Mouse (Mus musculus) adipose tissue, adult 10 weeks (tissue): ENCODE measurements around the gene Kars. TPM values are rescaled to one million over a fixed set of nuclear protein-coding genes. Genes with fewer than 3 reads are reported as not detected.

ENCODE experiments used
- polyA plus RNA-seq: library from polyadenylated mRNA; stranded (reverse); fragments of 350-450 nt; fragmentation: Illumina TruSeq; extraction: RNeasy Lipid Tissue Mini Kit (QIAGEN cat#74804); gene quantifications from one replicate; pipeline ENCODE4 v1.2.3, GENCODE M21; 2014; ENCODE audit warnings: low read depth, low replicate concordance

The Kars gene
- polyA plus RNA-seq: 61.8 TPM

DNA sequence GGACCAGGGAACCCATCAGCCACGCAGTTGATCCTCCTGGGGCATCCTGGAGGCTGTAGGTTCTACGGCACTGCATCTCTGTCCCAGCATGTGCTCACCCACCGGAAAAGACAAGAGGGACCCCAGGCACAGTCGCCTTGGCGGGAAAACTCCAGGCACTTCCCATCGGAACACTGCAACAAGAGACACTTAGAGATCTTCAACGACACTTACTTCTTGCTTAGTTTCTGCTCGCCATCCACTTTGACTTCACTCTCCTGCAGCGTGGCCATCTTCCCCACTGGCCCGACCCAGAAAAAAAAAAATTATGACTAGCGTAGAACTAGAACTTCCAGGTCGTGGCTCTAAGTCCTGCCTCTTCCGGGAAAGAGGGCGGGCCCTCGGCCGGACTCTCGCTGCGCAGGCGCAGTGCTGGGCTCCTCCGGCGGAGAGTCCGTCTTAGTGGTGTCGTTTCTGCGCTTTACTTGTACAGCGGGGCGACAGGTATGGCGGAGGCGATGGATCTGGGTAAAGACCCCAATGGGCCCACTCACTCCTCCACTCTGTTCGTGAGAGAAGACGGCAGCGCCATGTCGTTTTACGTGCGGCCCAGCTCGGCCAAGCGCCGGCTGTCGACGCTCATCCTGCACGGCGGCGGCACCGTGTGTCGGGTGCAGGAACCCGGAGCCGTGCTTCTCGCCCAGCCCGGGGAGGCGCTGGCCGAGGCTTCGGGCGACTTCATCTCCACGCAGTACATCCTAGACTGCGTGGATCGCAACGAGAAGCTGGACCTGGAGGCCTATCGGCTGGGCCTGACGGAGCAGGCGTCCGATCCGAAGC is at the start of gene Kars, which contains the start of gene Terf2ip:
Gene Kars (minus strand): TSS at position 327 of the 819 bp plus-strand sequence.
Gene Terf2ip (plus strand): TSS at position 402 of the 819 bp plus-strand sequence.

DNA sequence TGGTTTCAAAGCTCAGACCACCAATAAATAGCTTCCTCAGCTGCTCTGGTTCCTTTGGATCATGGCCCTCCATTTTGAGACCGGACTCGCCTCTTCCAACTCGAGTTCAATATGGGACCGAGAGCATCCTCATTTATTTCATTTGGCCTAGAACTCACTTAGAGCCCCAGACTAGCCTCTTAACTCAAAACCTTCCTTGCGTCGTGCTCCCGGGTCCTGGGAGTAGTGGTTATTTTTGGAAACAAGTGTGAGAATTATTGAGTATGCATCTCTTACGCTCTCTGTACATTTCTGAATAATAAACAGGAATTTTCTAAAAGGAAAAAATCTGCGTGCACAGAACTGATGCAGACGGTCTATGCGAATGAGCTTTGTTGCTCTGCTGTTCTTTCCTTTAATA is 3.8 kb upstream of the Kars start, which contains the start of gene Gm6793:
Gene Gm6793 (minus strand): TSS at position 101 of the 400 bp plus-strand sequence.

DNA sequence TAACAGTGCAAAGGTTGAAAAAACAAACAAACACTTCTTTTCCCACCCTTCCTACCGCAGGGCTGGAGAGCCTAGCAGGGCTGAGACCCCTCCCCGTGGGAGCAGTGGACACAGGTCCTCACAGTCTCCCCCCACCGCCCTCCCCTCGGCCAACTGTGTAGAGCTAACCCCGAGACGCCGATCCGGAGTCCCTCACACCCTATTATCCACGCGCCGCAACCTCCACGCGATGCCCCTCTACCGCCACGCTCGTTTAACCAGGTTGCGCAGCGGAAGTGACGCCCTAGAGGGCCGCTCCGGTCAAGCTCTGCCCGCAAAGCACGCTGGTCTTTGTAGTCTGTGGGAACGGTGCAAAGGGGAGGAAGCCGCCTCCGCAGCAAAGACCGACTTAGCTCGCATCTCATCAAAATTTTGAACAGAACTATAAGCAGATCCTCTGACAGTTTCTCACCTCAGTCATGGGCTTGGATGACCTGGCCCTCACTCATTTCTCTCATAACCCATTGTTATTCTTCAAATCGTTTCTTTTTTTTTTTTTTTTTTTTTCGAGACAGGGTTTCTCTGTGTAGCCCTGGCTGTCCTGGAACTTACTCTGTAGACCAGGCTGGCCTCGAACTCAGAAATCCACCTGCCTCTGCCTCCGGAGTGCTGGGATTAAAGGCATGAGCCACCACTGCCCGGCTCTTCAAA is 19.0 kb downstream of the Kars start, which contains the start of gene Adat1:
Gene Adat1 (minus strand): TSS at position 290 of the 690 bp plus-strand sequence.

Other genes with a start within 250 kb of the Kars start
- 80.8 TPM for gene Cfdp1, start 157.0 kb downstream of the Kars start, polyA plus RNA-seq
- 8.6 TPM for gene Tmem170, start 134.6 kb downstream of the Kars start, polyA plus RNA-seq
- not detected for gene Chst5, start 100.9 kb downstream of the Kars start, polyA plus RNA-seq
- 11.7 TPM for gene Tmem231, start 77.4 kb downstream of the Kars start, polyA plus RNA-seq
- gene Gabarapl2, start 70.6 kb downstream of the Kars start, polyA plus RNA-seq: 137 TPM
- gene Adat1, start 19.0 kb downstream of the Kars start, polyA plus RNA-seq: 5.9 TPM
- gene Terf2ip, start 75 bp upstream of the Kars start, polyA plus RNA-seq: 16.7 TPM
- gene Gm6793, start 3.7 kb upstream of the Kars start, polyA plus RNA-seq: not detected